Mouse (Mus musculus) gastrocnemius, postnatal 36 days (tissue): ENCODE measurements at regions not wholly inside any gene's neighbourhood (a gene's known extent, or its start where the extent isn't known, plus 50 kb on each side); places are given as distances from the start of the nearest gene placed in this dataset.
"Not testable (repeated sequence)": the region's sequence is repeated elsewhere in the genome, so short reads cannot be mapped to it uniquely, and the experiment has no call there.

Experiments
- DNase-seq, 2 experiments: peaks; one replicate each; pipeline ENCODE4 v3.0.0; 2022
- intact Hi-C: fragments of 180-260 bp; cut with DNase I; formaldehyde crosslinking; loops from one replicate; pipeline ENCODE4 v1.15.1; 2025

DNA sequence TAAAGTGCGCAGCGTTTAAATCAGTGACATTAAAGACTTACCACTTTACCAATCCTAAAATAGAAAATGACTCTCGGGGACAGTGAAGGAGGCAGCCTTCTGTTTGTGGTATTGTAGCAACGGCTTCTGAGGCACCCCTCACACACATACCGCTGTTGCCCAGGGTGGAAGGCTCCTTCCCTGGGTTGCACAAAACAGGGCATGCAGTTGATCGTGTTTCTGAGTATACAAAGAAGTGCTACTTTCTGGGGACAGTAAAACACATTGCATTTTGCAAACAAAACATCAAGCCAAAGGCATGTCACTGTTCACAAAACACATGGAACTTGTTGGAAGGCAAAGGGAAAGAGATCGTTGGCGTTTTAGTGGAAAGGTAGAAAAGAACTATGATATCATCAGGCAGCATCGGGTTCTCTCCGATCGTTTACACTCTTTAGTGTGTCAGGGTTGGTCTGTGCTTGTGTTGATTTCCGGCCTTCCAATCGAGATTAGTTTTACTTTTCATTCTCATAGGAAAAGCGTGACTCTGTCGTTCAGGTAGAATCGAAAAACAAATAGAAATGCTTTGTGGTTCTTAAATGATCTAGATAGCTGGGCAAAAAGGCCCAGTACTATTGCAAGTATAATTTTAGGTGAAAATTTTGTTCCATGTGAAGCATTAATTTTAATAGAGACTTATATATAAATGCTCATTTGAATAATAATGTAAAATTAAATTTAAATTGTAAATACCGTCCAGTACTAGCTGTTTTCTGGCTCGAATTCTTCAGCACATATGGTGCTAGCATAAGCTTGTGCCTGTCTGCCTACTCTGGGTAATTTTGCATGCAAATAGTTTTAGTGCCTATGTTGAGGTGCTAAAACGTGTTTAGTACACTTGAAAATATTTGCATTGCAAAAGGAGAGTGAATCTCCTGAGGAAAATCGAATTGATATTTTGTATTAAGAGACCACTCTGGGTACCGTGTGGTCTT is 123.1 kb upstream of the Mpdz start:
- intact Hi-C loops, result loop anchor here (2.0 to 10.0 kb wide), 4 partner anchors 749 to 1369 kb away; no protein-coding TSS in a partner anchor

DNA sequence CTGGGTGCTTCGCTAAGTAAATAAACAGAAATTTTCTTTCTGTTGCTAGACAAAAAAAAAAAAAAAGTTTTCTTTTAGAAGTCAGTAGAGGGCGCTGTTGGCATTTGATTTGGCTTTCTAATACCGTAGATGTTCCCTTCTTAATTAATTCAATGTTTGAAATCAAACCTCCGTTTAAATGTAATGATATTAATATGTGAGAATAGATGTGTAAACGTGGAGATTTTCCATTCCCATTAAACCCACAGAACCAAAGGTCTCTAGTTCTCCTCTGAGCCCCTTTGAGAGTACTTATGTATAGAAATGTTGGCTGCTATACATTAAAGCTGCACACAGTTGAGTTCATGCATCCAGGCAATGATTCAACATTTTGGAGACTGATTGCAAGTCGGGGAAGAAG is 121.8 kb upstream of the Mpdz start:
- DNase-seq, result no peak

More for the DNA sequence above, 123.1 kb upstream of the Mpdz start:
- DNase-seq, result no peak

DNA sequence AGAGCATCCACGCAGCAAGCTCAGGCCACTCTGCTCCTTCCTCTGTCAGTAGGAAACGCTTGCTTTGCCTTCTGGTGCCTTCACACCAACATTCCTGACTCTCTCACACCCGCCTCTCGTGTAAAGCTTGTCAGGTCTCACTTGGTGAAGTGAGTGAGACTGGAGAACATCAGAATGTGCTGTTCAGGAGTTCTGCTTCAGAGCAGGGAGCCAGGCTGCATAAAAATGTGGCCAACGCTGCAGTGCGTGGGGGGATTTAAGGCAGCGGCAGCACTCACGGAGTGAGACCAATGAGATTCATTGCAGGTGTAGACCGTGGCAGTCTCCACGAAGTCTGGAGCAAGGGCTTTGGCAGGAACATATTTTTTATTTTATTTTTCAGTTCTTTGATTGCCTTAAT is 121.0 kb upstream of the Mpdz start:
- DNase-seq, result no peak

More for the DNA sequence above, 121.8 kb upstream of the Mpdz start:
- intact Hi-C loops, result loop anchor here (2.0 to 10.0 kb wide), 3 partner anchors 750 to 1370 kb away; no protein-coding TSS in a partner anchor

GRCm38 (mm10) chr4:81561453-81561852 is 118.8 kb upstream of the Mpdz start:
- DNase-seq, result no peak
- intact Hi-C loops, result loop anchor here (10.0 kb wide), 2 partner anchors 753 to 1373 kb away; no protein-coding TSS in a partner anchor

More for the DNA sequence above, 121.0 kb upstream of the Mpdz start:
- intact Hi-C loops, result loop anchor here (10.0 kb wide), 2 partner anchors 751 to 1371 kb away; no protein-coding TSS in a partner anchor

GRCm38 (mm10) chr4:81550816-81551215 is 108.2 kb upstream of the Mpdz start:
- no peak for DNase-seq
- intact Hi-C loops, result no loop called here

- no peak for DNase-seq
- intact Hi-C loops, result no loop called here
Observed at GRCm38 (mm10) chr4:81550256-81550655, 107.6 kb upstream of the Mpdz start.

DNA sequence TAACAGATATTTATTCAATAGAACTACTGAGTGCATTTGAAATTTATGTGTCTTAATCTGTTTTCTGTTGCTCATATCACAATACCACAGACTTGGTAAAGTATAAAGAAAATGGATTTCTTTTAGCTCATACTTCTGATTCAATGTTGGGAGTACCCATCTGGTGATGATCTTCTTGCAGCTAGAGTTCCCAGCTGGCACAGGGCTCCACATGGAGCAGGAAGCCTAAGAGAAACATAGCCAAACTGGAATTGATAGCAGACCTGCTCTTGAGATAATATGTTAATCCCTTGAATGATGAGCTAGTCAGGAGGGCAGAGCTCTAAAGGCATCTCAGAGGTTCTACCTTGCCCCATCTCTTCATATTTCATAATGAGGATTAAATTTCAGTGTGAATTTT is 97.9 kb upstream of the Mpdz start:
- intact Hi-C loops, result no loop called here
- DNase-seq, result no peak

- no peak for DNase-seq
- intact Hi-C loops, result no loop called here
Observed at GRCm38 (mm10) chr4:81539551-81539950, 96.9 kb upstream of the Mpdz start.

DNA sequence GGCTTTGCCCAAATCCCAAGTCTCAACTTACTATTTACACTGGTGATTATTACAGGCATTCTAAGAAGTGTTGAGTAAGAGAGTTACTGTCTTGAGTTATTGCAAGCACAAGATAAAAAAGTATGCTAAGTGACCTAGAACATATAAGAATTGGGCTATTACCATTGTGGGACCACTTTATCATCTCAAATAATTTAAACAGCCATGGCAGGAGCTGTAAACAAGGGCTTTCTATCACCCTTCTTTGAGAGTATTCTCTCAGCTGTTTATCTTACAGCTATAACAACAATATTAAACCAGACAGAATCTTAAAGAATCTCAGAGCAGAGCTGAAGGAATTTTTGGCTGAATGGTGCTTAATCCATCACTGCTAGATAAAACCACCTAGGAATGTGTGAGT is 94.2 kb upstream of the Mpdz start:
- intact Hi-C loops, result no loop called here
- no peak for DNase-seq

DNA sequence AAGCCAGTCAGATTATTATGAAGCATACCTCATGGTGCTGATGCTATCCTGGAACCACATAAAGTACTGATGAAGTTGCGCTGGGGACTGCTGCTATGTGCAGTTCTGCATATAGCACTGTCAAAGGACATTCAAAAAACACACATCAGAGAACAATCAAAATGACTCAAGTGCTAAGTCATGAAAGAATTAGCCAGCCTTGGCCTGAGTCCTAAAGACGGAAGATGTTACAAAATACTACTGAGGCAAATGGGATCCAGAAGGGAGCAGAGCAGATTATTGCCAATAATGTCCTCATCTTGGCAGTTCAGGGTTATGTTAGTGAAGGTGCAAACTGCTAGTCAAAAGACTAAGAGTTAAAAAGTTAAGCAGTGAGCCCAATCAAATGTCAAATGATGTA is 87.9 kb upstream of the Mpdz start:
- DNase-seq, result peak in 1 of 2 experiments; percentile 31
- intact Hi-C loops, result no loop called here

GRCm38 (mm10) chr4:81519151-81519550 is 76.5 kb upstream of the Mpdz start:
- DNase-seq, intact Hi-C loops: not testable (repeated sequence)

DNA sequence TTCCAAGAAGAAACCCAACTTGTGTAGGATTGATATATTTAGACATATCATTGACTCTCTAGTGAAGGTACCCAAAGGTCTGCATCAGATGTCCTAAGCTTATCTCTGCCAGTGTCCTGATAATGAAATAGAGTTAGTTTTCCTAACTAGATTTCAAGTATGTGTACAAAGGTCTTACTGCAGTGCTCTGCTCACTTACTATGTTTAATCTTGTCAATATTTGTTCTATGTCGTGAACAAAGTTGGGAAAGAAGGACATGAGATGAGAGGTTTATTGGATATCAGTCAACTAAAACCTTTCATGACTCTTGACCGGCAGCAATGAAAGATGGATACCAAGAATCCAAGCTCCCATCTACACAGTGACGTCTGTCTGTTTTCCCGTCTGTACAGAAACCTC is 71.9 kb upstream of the Mpdz start:
- intact Hi-C loops, result no loop called here

GRCm38 (mm10) chr4:81512396-81512795 is 69.8 kb upstream of the Mpdz start:
- intact Hi-C loops, result no loop called here
- DNase-seq, result no peak

More for the DNA sequence above, 71.9 kb upstream of the Mpdz start:
- DNase-seq, result no peak

- no peak for DNase-seq
- intact Hi-C loops, result no loop called here
Observed at GRCm38 (mm10) chr4:81508776-81509175, 66.2 kb upstream of the Mpdz start.

DNA sequence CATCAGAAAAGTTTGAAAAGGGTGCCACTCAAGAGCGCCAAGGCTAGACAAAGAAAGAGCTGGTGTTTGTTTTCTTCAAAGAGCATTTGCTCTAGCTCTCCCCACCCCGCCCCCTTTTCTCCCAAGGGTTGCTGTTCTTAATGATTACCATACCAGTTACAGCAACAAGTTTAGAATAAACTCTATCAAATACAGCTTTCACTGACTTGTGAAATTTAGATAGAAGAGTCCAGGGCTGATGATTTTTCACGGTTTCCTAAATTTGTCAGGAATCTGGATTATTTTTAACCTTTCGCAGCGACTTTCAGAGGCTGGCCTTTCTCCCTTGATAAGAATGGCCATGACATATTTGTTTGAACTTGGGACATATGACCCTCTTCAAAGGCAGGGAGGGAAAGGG is 64.2 kb upstream of the Mpdz start:
- DNase-seq, result no peak
- intact Hi-C loops, result no loop called here

DNA sequence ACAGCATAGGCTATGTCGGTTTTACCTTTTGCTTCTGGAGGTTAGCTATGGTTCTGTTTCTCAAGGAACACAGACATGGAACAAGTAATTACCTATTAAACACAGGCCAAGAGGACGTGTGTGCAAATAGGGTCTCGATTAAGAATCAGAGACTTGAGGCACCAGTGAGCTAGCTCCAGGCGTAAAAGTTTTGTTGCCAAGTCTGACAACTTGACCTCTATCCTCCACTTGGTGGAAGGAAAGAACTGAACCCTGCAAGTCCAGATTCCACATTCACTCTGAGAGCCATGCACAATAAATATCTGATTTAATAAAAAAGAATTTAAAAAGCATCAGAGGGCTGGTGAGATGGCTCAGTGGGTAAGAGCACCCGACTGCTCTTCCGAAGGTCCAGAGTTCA is 63.7 kb upstream of the Mpdz start:
- intact Hi-C loops, result no loop called here
- DNase-seq, result no peak

DNA sequence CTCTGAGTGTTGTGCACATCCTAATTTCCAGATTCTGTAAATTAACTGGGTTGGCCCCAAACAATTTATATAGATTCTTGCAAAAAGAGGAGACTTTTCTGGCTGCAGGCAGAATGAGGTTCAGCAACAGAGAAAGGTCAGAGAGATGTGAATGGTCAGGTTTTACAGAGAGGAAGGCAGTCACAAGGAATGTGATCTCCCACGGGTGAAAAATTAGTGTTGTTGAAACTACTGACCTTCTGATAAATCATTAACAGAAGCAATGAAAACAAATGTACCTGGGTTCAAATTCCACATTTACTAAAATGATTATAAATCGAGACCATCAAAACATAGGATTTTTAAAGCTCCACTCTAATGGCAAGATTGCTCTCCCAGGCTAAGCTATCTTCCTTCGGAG is 62.5 kb upstream of the Mpdz start:
- no peak for DNase-seq
- intact Hi-C loops, result no loop called here

DNA sequence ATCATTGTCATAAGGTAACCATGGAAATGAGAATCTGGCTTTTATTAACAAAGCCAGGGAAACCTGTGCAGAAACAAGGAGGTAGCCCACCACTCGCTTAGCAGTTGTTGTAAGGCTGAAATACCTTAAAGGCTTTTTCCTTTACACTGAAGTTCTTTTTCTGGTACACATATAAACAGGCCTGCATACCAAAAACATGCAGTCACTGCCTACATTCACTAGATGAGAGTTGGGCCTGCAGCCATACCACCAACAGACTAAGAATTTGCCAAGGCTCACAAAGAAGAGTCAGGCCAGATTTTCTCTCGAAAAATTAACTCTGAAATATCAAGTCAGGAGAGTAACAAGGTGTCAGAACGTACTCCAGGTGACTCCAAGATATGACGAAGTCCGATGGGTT is 61.3 kb upstream of the Mpdz start:
- DNase-seq, result no peak
- intact Hi-C loops, result no loop called here

- DNase-seq, result no peak
- intact Hi-C loops, result no loop called here
Observed at GRCm38 (mm10) chr4:81501802-81502201, 59.2 kb upstream of the Mpdz start.

DNA sequence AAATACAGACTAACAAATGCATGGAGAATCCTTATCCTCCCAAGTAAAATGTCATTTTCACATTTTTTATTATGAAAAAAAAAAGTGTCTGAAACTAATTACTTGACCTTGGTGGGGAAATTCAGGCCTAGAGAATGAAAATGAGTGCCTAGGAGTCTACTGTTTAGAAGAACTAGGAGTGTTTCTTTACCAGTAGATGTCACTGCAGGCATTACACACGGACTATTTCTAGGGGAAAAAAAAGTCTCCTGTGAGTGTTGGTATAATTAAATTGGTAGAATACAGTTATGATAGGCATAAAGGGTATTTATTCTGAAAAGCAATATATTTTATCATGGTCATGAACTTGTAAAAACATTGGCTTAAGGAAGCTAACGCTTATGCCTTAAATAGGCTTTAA is 55.5 kb upstream of the Mpdz start:
- DNase-seq, result no peak
- intact Hi-C loops, result loop anchor here (2.0 to 10.0 kb wide), 3 partner anchors 1045 to 1437 kb away; no protein-coding TSS in a partner anchor

GRCm38 (mm10) chr4:81492811-81493210 is 50.2 kb upstream of the Mpdz start:
- intact Hi-C loops, result loop anchor here (10.0 kb wide), 2 partner anchors 1122 to 1442 kb away; no protein-coding TSS in a partner anchor
- DNase-seq, result no peak
